Mouse (Mus musculus): ENCODE measurements at regions not wholly inside any gene's neighbourhood (a gene's known extent, or its start where the extent isn't known, plus 50 kb on each side); places are given as distances from the start of the nearest gene placed in this dataset.
A peak's percentile ranks its signal among the peaks of the same experiment; 100 is the strongest.

DNA sequence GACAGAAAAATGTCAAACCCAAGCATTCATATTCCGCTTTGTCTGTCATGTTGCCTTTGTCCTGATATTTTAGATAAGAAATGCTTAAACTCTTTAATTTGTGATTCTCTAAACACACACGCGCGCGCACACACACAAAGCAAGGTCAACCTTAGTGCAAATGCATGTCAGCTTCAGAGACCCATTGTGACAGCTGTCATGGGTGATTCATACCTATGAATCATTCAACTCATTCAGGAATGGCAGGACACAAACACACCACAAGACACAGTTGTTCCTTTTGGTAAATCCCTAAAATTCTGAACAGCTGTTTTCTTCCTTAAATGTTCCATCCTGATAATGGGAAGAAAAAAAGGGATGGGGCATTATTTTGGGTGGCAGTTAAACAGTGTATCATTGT is 144.1 kb upstream of the Dusp10 start:
- no peaks in the 10 kb centered on the region for H3K4me1 ChIP-seq (ENCODE audit: control insufficient read depth, insufficient read depth, low read length)
- 95% methylated on average over 5 of the region's 5 CpGs for WGBS
- H3K9ac ChIP-seq (ENCODE audit: low read depth, low read length): no peak overlapping the region
- no peaks in the 10 kb centered on the region for H3K9me3 ChIP-seq (ENCODE audit: control insufficient read depth, low read length)
- no peaks in the 10 kb centered on the region for H3K27me3 ChIP-seq (replicated peaks; ENCODE audit: control insufficient read depth, insufficient read depth, low read length)
- H3K4me3 ChIP-seq (ENCODE audit: low read depth, low read length): no peak overlapping the region
- H3K36me3 ChIP-seq (ENCODE audit: control insufficient read depth, insufficient read depth, low read length): no peaks in the 10 kb centered on the region
- DNase-seq (ENCODE audit: low spot score) (peak; percentile 8), ATAC-seq (ENCODE audit: low read depth) (no peak)
- no peak overlapping the region for H3K27ac ChIP-seq (replicated peaks; ENCODE audit: low read depth, low read length)
- H3K4me2 ChIP-seq (ENCODE audit: low read depth, low read length): no peak overlapping the region

DNA sequence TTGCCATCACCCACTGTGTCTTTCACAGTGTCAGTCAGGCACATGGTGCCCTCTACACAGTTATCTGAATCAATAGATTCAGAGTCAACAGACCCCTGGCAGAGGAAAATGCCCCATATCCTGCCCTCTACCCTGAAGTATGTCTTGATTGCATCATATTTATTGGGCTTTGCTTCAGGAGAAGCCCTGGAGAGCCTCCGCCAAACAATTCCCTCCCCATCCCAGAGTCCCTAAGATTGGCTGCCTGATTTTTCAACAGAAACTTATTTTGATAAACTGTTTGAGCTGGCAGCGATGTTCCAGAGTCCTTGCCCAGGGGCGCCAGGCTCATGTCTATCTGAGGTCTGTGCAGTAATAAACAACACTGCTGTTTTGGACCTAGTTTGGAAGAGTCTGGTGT is 117.2 kb upstream of the Dusp10 start:
- no peak overlapping the region for H3K4me2 ChIP-seq (ENCODE audit: low read depth, low read length)
- 79% methylated on average over 3 of the region's 3 CpGs for WGBS
- DNase-seq (ENCODE audit: low spot score): no peak
- H3K27me3 ChIP-seq (replicated peaks; ENCODE audit: control insufficient read depth, insufficient read depth, low read length): no peaks in the 10 kb centered on the region
- no peak overlapping the region for H3K27ac ChIP-seq (replicated peaks; ENCODE audit: low read depth, low read length)
- no peaks in the 10 kb centered on the region for H3K4me1 ChIP-seq (ENCODE audit: control insufficient read depth, insufficient read depth, low read length)
- no peak overlapping the region for H3K9ac ChIP-seq (ENCODE audit: low read depth, low read length)
- no peak for ATAC-seq (ENCODE audit: low read depth)
- H3K36me3 ChIP-seq (ENCODE audit: control insufficient read depth, insufficient read depth, low read length): no peaks in the 10 kb centered on the region
- no peaks in the 10 kb centered on the region for H3K9me3 ChIP-seq (ENCODE audit: control insufficient read depth, low read length)
- no peak overlapping the region for H3K4me3 ChIP-seq (ENCODE audit: low read depth, low read length)

DNA sequence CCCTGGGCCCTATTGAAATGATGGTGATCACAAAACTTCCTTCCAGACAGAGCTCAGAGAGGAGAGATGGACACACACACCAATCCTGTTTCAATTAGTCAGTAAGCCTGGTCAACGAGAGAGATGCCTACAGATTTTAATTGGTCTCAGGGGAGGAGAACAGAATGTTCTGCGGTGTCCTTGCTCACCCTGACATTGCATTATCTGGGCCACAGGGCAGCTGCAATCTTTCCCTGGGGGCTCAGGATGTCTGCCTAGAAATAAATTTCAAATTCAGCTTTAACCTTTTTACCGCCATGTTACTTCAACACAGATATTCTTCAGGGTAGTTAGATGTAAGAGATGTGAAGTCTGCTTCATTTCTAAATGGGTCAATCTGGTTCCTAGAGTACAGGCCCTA is 115.0 kb upstream of the Dusp10 start:
- Histone ChIP-seq H3K36me3 (ENCODE audit: control insufficient read depth, insufficient read depth, low read length) (no peaks in the 10 kb centered on the region), H3K9me3 (ENCODE audit: control insufficient read depth, low read length) (no peaks in the 10 kb centered on the region), H3K9ac (ENCODE audit: low read depth, low read length) (no peak overlapping the region), H3K4me3 (ENCODE audit: low read depth, low read length) (no peak overlapping the region), H3K4me2 (ENCODE audit: low read depth, low read length) (no peak overlapping the region), H3K4me1 (ENCODE audit: control insufficient read depth, insufficient read depth, low read length) (no peaks in the 10 kb centered on the region), H3K27me3 (replicated peaks; ENCODE audit: control insufficient read depth, insufficient read depth, low read length) (no peaks in the 10 kb centered on the region), H3K27ac (replicated peaks; ENCODE audit: low read depth, low read length) (no peak overlapping the region)
- DNase-seq (ENCODE audit: low spot score) (no peak), ATAC-seq (ENCODE audit: low read depth) (no peak)
- WGBS: 68% methylated on average over 3 of the region's 3 CpGs

DNA sequence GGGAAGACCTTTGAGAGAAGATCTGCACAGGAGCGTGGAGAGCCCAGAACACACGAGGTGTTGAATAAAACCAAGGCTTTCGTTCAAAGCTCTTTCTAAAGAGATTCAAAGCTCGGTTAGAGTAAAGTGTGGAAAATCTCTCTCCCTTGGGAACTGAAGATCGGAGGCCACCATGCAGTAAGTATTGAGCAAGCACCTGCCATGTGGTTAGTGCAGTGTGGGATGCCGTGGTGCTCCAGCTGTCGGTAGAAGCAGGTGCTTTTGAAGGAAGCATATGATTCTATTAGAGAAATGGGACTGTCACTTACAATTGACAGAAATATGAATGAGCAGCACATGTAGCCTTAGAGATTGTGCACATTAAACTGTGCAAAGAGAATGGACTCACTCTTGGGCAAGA is 108.5 kb upstream of the Dusp10 start:
- no peaks in the 10 kb centered on the region for H3K36me3 ChIP-seq (ENCODE audit: control insufficient read depth, insufficient read depth, low read length)
- H3K27ac ChIP-seq (replicated peaks; ENCODE audit: low read depth, low read length): no peak overlapping the region
- no peak overlapping the region for H3K4me2 ChIP-seq (ENCODE audit: low read depth, low read length)
- no peak overlapping the region for H3K9ac ChIP-seq (ENCODE audit: low read depth, low read length)
- DNase-seq (ENCODE audit: low spot score) (no peak), ATAC-seq (ENCODE audit: low read depth) (no peak)
- H3K9me3 ChIP-seq (ENCODE audit: control insufficient read depth, low read length): no peaks in the 10 kb centered on the region
- no peaks in the 10 kb centered on the region for H3K27me3 ChIP-seq (replicated peaks; ENCODE audit: control insufficient read depth, insufficient read depth, low read length)
- 84% methylated on average over 7 of the region's 7 CpGs for WGBS
- H3K4me1 ChIP-seq (ENCODE audit: control insufficient read depth, insufficient read depth, low read length): no peaks in the 10 kb centered on the region
- no peak overlapping the region for H3K4me3 ChIP-seq (ENCODE audit: low read depth, low read length)

DNA sequence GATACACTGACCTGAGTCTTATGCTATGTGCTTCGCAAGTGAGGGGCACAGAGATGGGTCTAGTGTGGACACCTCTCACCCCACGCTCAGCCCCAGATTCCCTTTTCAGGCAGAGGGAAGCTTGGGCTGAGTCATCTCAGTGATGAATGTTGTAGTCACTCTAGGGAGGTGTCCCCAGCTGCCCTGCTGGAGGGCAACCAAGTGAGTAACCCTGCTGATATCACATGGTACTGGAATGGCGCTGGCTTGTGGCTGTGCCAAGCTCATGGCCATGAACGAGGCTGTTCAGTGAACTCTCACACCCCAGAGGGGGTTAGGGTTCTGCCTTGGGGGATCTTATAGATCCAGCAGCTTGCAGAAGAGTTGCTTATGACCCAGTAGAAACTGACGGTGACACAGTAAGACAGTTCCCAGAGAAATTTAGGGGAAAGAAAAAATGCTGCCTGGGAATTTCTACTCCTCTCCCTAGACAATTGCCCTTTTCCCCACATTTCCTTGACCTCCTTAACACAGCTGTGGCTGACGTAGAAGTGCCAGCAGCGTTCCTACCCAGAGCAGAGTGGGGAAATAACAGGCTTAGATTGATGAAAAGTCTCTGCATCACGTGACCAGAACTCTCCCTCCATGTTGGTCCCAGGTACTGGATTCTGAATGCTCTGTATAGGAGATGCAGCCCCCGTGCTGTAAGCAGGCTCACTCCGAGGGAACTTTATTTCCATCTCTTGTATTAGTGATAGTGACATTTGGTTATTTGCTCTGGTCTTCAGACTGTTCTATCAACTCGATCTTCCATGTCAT is 107.6 kb upstream of the Dusp10 start:
- DNase-seq (ENCODE audit: low spot score): no peak
- no peak overlapping the region for H3K4me2 ChIP-seq (ENCODE audit: low read depth, low read length)
- H3K4me1 ChIP-seq (ENCODE audit: control insufficient read depth, insufficient read depth, low read length): no peaks in the 10 kb centered on the region
- H3K36me3 ChIP-seq (ENCODE audit: control insufficient read depth, insufficient read depth, low read length): no peaks in the 10 kb centered on the region
- no peaks in the 10 kb centered on the region for H3K27me3 ChIP-seq (replicated peaks; ENCODE audit: control insufficient read depth, insufficient read depth, low read length)
- 81% methylated on average over 11 of the region's 11 CpGs for WGBS
- H3K9ac ChIP-seq (ENCODE audit: low read depth, low read length): no peak overlapping the region
- no peak for ATAC-seq (ENCODE audit: low read depth)
- no peak overlapping the region for H3K4me3 ChIP-seq (ENCODE audit: low read depth, low read length)
- H3K27ac ChIP-seq (replicated peaks; ENCODE audit: low read depth, low read length): no peak overlapping the region
- H3K9me3 ChIP-seq (ENCODE audit: control insufficient read depth, low read length): no peaks in the 10 kb centered on the region

DNA sequence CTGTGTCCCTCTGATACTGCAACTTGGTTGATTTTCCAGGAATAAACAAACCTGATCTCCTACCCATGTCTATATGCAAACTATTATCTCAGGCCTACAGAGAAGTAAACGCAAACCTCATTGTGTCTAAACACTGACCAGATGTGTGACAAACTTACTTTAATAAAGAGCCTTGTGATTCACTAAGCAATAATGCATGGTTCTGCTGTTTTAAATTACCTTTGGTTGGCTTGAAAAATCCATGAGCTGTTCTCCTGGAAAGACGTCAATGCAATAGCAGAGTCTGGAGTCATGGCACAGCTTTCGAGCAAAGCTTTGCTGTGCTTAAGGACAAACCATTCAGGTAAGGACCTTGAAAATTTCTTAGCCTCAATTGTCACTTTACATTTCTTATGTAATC is 95.4 kb upstream of the Dusp10 start:
- 0 out of 2 replicates have a peak, but pooled peaks cover under 1% of the 10 kb centered on the region for H3K9me3 ChIP-seq (ENCODE audit: control insufficient read depth, low read length)
- H3K4me3 ChIP-seq (ENCODE audit: low read depth, low read length): no peak overlapping the region
- DNase-seq (ENCODE audit: low spot score) (peak; percentile 74), ATAC-seq (ENCODE audit: low read depth) (0 out of 2 replicates have a peak, but pooled peaks have one; percentile 15)
- WGBS: 63% methylated on average over 3 of the region's 3 CpGs
- no peaks in the 10 kb centered on the region for H3K27me3 ChIP-seq (replicated peaks; ENCODE audit: control insufficient read depth, insufficient read depth, low read length)
- no peaks in the 10 kb centered on the region for H3K36me3 ChIP-seq (ENCODE audit: control insufficient read depth, insufficient read depth, low read length)
- H3K27ac ChIP-seq (replicated peaks; ENCODE audit: low read depth, low read length): peak overlapping the region; percentile 40; the same call in 1 of the 2 replicates
- no peaks in the 10 kb centered on the region for H3K4me1 ChIP-seq (ENCODE audit: control insufficient read depth, insufficient read depth, low read length)
- H3K4me2 ChIP-seq (ENCODE audit: low read depth, low read length): no peak overlapping the region
- no peak overlapping the region for H3K9ac ChIP-seq (ENCODE audit: low read depth, low read length)

DNA sequence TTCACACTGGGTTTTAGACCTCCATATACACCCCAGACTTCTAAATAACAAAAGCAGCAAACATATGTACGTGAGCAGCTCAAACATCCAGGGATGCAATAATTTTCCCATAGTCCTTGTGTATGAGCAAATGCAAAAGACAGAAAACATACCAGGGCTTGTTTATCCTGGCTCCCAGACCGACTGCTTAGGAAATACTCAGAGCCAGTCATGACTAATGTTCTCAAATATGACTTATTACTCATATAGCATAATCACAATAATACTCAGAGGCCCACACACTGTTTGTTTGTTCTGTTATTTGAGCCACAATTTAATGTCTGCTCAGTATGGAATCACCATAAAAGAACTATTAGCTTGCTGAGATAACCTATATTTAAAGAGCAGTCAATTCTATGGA is 91.8 kb upstream of the Dusp10 start:
- Histone ChIP-seq H3K9ac (ENCODE audit: low read depth, low read length) (no peak overlapping the region), H3K9me3 (ENCODE audit: control insufficient read depth, low read length) (no peaks in the 10 kb centered on the region), H3K4me1 (ENCODE audit: control insufficient read depth, insufficient read depth, low read length) (no peaks in the 10 kb centered on the region), H3K27ac (replicated peaks; ENCODE audit: low read depth, low read length) (no peak overlapping the region), H3K36me3 (ENCODE audit: control insufficient read depth, insufficient read depth, low read length) (no peaks in the 10 kb centered on the region), H3K27me3 (replicated peaks; ENCODE audit: control insufficient read depth, insufficient read depth, low read length) (no peaks in the 10 kb centered on the region), H3K4me2 (ENCODE audit: low read depth, low read length) (no peak overlapping the region), H3K4me3 (ENCODE audit: low read depth, low read length) (no peak overlapping the region)
- WGBS: 69% methylated on average over 2 of the region's 2 CpGs
- DNase-seq (ENCODE audit: low spot score): peak; percentile 37
- no peak for ATAC-seq (ENCODE audit: low read depth)

DNA sequence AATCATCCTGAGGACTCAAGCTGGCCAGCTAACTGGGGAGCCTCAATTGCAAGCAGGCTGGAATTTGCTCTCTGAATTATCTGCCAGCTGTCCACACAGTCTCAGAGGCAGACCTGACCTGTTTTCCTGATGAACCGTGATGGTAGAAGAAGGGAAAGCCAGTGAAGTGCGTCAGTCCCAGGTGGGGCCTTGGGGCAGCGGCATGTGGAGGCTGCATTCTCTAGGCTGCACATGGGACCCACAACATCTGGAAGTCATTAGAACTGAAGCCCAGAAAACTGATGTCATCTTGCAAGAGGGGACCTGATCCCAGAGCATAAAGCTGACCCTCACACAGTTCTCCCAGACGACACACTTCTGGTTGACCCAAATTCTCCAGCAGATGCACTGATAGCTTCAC is 84.6 kb upstream of the Dusp10 start:
- ATAC-seq (ENCODE audit: low read depth) (peak; percentile 67; the same call in 1 of the 2 replicates), DNase-seq (ENCODE audit: low spot score) (peak; percentile 36)
- H3K9ac ChIP-seq (ENCODE audit: low read depth, low read length): no peak overlapping the region
- H3K4me2 ChIP-seq (ENCODE audit: low read depth, low read length): no peak overlapping the region
- no peak overlapping the region for H3K27ac ChIP-seq (replicated peaks; ENCODE audit: low read depth, low read length)
- no peak overlapping the region for H3K4me3 ChIP-seq (ENCODE audit: low read depth, low read length)
- no peaks in the 10 kb centered on the region for H3K27me3 ChIP-seq (replicated peaks; ENCODE audit: control insufficient read depth, insufficient read depth, low read length)
- no peaks in the 10 kb centered on the region for H3K4me1 ChIP-seq (ENCODE audit: control insufficient read depth, insufficient read depth, low read length)
- 24% methylated on average over 4 of the region's 4 CpGs for WGBS
- H3K9me3 ChIP-seq (ENCODE audit: control insufficient read depth, low read length): no peaks in the 10 kb centered on the region
- H3K36me3 ChIP-seq (ENCODE audit: control insufficient read depth, insufficient read depth, low read length): no peaks in the 10 kb centered on the region

DNA sequence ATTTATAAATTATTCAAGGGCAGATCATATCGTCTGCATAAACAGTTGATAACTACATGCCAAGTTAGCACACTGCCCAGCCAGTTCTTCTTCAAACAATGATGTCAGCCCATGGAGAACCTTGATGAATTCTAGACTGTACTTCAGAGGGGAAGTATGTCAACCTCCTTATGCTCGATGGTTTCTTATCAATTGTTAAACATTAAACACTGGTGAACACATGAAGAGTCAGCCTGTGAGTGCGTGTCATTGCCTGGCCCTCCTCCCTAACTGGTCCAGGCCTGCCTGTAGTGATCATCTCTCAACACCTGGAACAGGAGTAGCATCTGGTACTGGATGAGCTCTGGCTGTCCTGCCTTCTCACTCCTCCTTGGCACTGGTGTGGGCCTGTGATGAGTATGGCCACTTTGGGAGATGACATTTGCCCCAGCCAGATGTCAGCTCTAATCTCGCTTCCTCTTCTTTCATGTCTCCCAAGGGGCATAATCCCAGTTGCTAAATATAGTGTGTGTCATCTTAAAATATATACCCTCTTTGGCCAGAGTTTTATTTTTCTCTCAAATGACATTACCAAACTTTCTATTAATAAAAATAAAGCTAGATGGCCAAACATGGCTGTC is 82.6 kb upstream of the Dusp10 start:
- Histone ChIP-seq H3K27ac (replicated peaks; ENCODE audit: low read depth, low read length) (no peak overlapping the region), H3K27me3 (replicated peaks; ENCODE audit: control insufficient read depth, insufficient read depth, low read length) (no peaks in the 10 kb centered on the region), H3K9ac (ENCODE audit: low read depth, low read length) (no peak overlapping the region), H3K4me2 (ENCODE audit: low read depth, low read length) (no peak overlapping the region), H3K4me1 (ENCODE audit: control insufficient read depth, insufficient read depth, low read length) (no peaks in the 10 kb centered on the region), H3K4me3 (ENCODE audit: low read depth, low read length) (no peak overlapping the region), H3K36me3 (ENCODE audit: control insufficient read depth, insufficient read depth, low read length) (no peaks in the 10 kb centered on the region), H3K9me3 (ENCODE audit: control insufficient read depth, low read length) (no peaks in the 10 kb centered on the region)
- no peak for ATAC-seq (ENCODE audit: low read depth)
- 81% methylated on average over 4 of the region's 4 CpGs for WGBS
- DNase-seq (ENCODE audit: low spot score): no peak
